Mouse (Mus musculus): ENCODE measurements around the gene Ccdc142. TPM values are rescaled to one million over a fixed set of nuclear protein-coding genes. Genes with fewer than 3 reads are reported as not detected.

Gene Ccdc142
- total RNA-seq, 2 experiments from 2014 or later, result 0.90 to 0.94 TPM

GRCm38 (mm10) chr6:83117165-83117438 is 15.7 kb downstream of the Ccdc142 start:
- DNase-seq (ENCODE audit: low spot score), result no peak

GRCm38 (mm10) chr6:83117616-83118015 is 16.2 kb downstream of the Ccdc142 start:
- DNase-seq (ENCODE audit: low spot score), result no peak

GRCm38 (mm10) chr6:83118369-83118768 is 17.0 kb downstream of the Ccdc142 start:
- DNase-seq (ENCODE audit: low spot score), result no peak

GRCm38 (mm10) chr6:83118825-83119733 is 17.7 kb downstream of the Ccdc142 start:
- DNase-seq (ENCODE audit: low spot score), result no peak

- DNase-seq (ENCODE audit: low spot score), result no peak
These were observed 18.3 kb downstream of the Ccdc142 start for GRCm38 (mm10) chr6:83119734-83120051.

- peak; percentile 95 for DNase-seq (ENCODE audit: low spot score)
These were observed 19.8 kb downstream of the Ccdc142 start, which contains the start of gene Wbp1 for GRCm38 (mm10) chr6:83120930-83121862. Gene Wbp1, minus strand, starts transcription at chr6:83121559.

GRCm38 (mm10) chr6:83121863-83122710 is 20.7 kb downstream of the Ccdc142 start:
- no peak for DNase-seq (ENCODE audit: low spot score)

GRCm38 (mm10) chr6:83122961-83123360 is 21.6 kb downstream of the Ccdc142 start:
- no peak for DNase-seq (ENCODE audit: low spot score)

- DNase-seq (ENCODE audit: low spot score), result peak; percentile 93
These were observed 23.5 kb downstream of the Ccdc142 start for GRCm38 (mm10) chr6:83124851-83125312.

GRCm38 (mm10) chr6:83125331-83125730 is 23.9 kb downstream of the Ccdc142 start, which contains the start of gene Ino80b:
Gene Ino80b, minus strand, starts transcription at chr6:83125431.
- DNase-seq (ENCODE audit: low spot score), result no peak

- DNase-seq (ENCODE audit: low spot score), result no peak
These were observed 26.0 kb downstream of the Ccdc142 start for GRCm38 (mm10) chr6:83127419-83127818.

- DNase-seq (ENCODE audit: low spot score), result no peak
These were observed 30.2 kb downstream of the Ccdc142 start for GRCm38 (mm10) chr6:83131469-83132034.

GRCm38 (mm10) chr6:83132176-83132919 is 30.9 kb downstream of the Ccdc142 start:
- DNase-seq (ENCODE audit: low spot score), result no peak

- DNase-seq (ENCODE audit: low spot score), result no peak
These were observed 32.8 kb downstream of the Ccdc142 start for GRCm38 (mm10) chr6:83134226-83134625.

GRCm38 (mm10) chr6:83134951-83135513 is 33.6 kb downstream of the Ccdc142 start, which contains the start of gene Rtkn:
Gene Rtkn, plus strand, starts transcription at chr6:83135463.
- DNase-seq (ENCODE audit: low spot score), result no peak

- no peak for DNase-seq (ENCODE audit: low spot score)
These were observed 34.3 kb downstream of the Ccdc142 start for GRCm38 (mm10) chr6:83135571-83136161.

- DNase-seq (ENCODE audit: low spot score), result no peak
These were observed 35.0 kb downstream of the Ccdc142 start for GRCm38 (mm10) chr6:83136291-83136880.

- DNase-seq (ENCODE audit: low spot score), result peak; percentile 68
These were observed 35.6 kb downstream of the Ccdc142 start for GRCm38 (mm10) chr6:83136881-83137575.
